Mouse (Mus musculus): Measurements from ENCODE around the gene Phf10. TPM values are rescaled to one million over a fixed set of nuclear protein-coding genes. Genes with fewer than 3 reads are reported as not detected.

Phf10 gene
- polyA plus RNA-seq, 1 experiment = 45.7 TPM

DNA sequence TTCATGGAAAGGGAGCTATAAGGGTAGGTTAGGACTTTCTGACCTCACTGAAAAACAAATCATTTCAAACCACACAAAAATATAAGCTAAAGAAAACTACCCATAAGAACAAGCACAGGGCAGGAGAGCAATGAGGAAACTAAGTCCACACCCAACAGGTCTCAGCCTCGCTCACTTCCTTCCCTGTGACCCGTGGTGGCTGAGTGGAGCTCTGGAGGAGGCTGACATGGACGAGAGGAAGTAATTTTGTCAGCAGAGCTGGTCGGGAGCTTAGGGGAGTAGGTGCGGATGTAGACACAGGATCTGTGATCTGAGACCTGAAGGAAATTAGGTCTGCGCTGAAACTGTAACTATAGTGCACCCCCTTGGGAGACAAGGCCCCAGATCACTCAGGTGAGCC is 39.5 kb downstream of the Phf10 start:
- no peaks in the 10 kb centered on the region for H3K27me3 ChIP-seq (ENCODE audit: control insufficient read depth, insufficient read depth, low read length)
- TF ChIP-seq POLR2A (IDR thresholded peaks at IDR 0.05; ENCODE audit: borderline replicate concordance, insufficient read depth, low read length) (no peak), CTCF (IDR thresholded peaks at IDR 0.05; ENCODE audit: borderline replicate concordance, insufficient read depth, low read depth, low read length) (no peak)
- H3K4me1 ChIP-seq (ENCODE audit: control insufficient read depth, insufficient read depth, low read length) = no peaks in the 10 kb centered on the region
- 73% methylated on average over 6 of the region's 6 CpGs for WGBS
- no peak overlapping the region for H3K4me3 ChIP-seq (replicated peaks; ENCODE audit: insufficient read depth, low read depth, low read length)
- DNase-seq = no peak
- no peak overlapping the region for H3K27ac ChIP-seq (ENCODE audit: insufficient read depth, low read length)

GRCm38 (mm10) chr17:14917866-14918265 is 43.2 kb downstream of the Phf10 start:
- no peak for DNase-seq
- no peak for TF ChIP-seq POLR2A (IDR thresholded peaks at IDR 0.05; ENCODE audit: borderline replicate concordance, insufficient read depth, low read length)
- TF ChIP-seq CTCF (IDR thresholded peaks at IDR 0.05; ENCODE audit: borderline replicate concordance, insufficient read depth, low read depth, low read length) = no peak
- H3K27me3 ChIP-seq (ENCODE audit: control insufficient read depth, insufficient read depth, low read length) = no peaks in the 10 kb centered on the region
- WGBS = 75% methylated on average over 8 of the region's 8 CpGs
- H3K4me3 ChIP-seq (replicated peaks; ENCODE audit: insufficient read depth, low read depth, low read length) = no peak overlapping the region
- no peak overlapping the region for H3K27ac ChIP-seq (ENCODE audit: insufficient read depth, low read length)
- no peaks in the 10 kb centered on the region for H3K4me1 ChIP-seq (ENCODE audit: control insufficient read depth, insufficient read depth, low read length)

DNA sequence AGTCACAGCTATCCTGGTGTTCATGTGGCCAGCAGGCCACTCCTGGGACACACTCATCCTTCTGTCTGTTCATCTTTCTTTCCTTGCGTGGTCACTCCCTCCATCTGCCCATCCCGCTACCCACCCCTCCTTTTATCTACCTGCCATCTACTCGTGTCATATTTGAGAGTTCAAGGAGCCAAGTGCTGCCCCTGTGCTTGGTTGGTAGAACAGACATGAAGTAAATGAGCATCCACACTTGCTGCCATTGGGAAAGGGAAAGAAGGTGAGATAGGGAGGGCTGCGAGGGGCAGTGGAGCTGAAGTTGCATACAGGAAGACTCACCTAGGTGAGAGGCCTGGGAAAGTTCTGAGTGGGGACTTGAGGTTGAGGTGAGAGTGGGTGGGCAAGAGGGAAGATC is 46.7 kb downstream of the Phf10 start:
- H3K27ac ChIP-seq (ENCODE audit: insufficient read depth, low read length) = no peak overlapping the region
- H3K4me3 ChIP-seq (replicated peaks; ENCODE audit: insufficient read depth, low read depth, low read length) = no peak overlapping the region
- TF ChIP-seq CTCF (IDR thresholded peaks at IDR 0.05; ENCODE audit: borderline replicate concordance, insufficient read depth, low read depth, low read length) = no peak
- no peaks in the 10 kb centered on the region for H3K4me1 ChIP-seq (ENCODE audit: control insufficient read depth, insufficient read depth, low read length)
- WGBS = 84% methylated on average over 4 of the region's 4 CpGs
- no peaks in the 10 kb centered on the region for H3K27me3 ChIP-seq (ENCODE audit: control insufficient read depth, insufficient read depth, low read length)
- no peak for DNase-seq

- Histone ChIP-seq H3K4me3 (replicated peaks; ENCODE audit: insufficient read depth, low read depth, low read length) (no peak overlapping the region), H3K27ac (ENCODE audit: insufficient read depth, low read length) (no peak overlapping the region), H3K4me1 (ENCODE audit: control insufficient read depth, insufficient read depth, low read length) (no peaks in the 10 kb centered on the region), H3K27me3 (ENCODE audit: control insufficient read depth, insufficient read depth, low read length) (no peaks in the 10 kb centered on the region)
- no peak for DNase-seq
- TF ChIP-seq POLR2A (IDR thresholded peaks at IDR 0.05; ENCODE audit: borderline replicate concordance, insufficient read depth, low read length) (no peak), CTCF (IDR thresholded peaks at IDR 0.05; ENCODE audit: borderline replicate concordance, insufficient read depth, low read depth, low read length) (no peak)
- 85% methylated on average over 8 of the region's 8 CpGs for WGBS
These were observed 48.1 kb downstream of the Phf10 start for GRCm38 (mm10) chr17:14912981-14913380.

DNA sequence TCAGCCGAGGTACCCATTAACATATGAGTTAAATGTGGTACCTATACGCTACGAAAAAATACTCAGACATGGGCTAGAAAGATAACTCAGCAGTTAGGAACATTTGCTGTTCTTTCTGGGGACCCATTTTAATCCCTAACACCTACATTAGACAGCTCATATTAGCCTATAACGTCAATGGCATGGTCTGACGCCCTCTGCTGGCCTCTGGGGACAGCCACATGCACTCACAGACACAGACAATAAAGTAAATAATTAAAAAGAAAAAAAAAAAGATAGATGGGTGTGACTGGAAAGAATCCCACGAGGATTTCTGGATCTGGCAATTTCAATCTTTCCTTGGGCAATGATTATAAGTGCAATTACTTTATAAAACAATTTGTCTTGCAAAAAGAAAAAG is 48.7 kb downstream of the Phf10 start:
- no peak for DNase-seq
- H3K4me1 ChIP-seq (ENCODE audit: control insufficient read depth, insufficient read depth, low read length) = no peaks in the 10 kb centered on the region
- no peaks in the 10 kb centered on the region for H3K27me3 ChIP-seq (ENCODE audit: control insufficient read depth, insufficient read depth, low read length)
- TF ChIP-seq CTCF (IDR thresholded peaks at IDR 0.05; ENCODE audit: borderline replicate concordance, insufficient read depth, low read depth, low read length) (no peak), POLR2A (IDR thresholded peaks at IDR 0.05; ENCODE audit: borderline replicate concordance, insufficient read depth, low read length) (no peak)
- no peak overlapping the region for H3K27ac ChIP-seq (ENCODE audit: insufficient read depth, low read length)
- WGBS = 52% methylated on average over 6 of the region's 6 CpGs
- no peak overlapping the region for H3K4me3 ChIP-seq (replicated peaks; ENCODE audit: insufficient read depth, low read depth, low read length)

DNA sequence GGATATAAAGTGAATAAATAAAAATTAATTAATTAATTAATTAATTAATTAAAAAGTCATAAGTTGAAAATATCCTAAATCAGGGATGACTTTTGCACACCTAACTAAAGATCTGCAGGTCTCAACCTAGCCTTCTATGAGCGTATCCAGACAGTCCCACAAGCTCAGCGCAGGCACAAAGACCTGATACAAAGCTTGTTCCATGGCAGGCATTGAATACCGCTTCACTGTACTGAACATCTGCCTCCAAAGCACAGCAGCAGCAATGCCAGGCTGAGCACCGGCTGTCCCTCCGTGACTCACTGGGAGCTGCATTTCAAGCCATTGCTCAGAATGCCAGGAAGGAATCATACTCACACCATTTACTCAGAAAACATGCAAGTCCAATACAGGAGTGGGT is 50.3 kb downstream of the Phf10 start:
- TF ChIP-seq CTCF (IDR thresholded peaks at IDR 0.05; ENCODE audit: borderline replicate concordance, insufficient read depth, low read depth, low read length) (no peak), POLR2A (IDR thresholded peaks at IDR 0.05; ENCODE audit: borderline replicate concordance, insufficient read depth, low read length) (no peak)
- H3K27ac ChIP-seq (ENCODE audit: insufficient read depth, low read length) = no peak overlapping the region
- no peak for DNase-seq
- H3K27me3 ChIP-seq (ENCODE audit: control insufficient read depth, insufficient read depth, low read length) = no peaks in the 10 kb centered on the region
- H3K4me3 ChIP-seq (replicated peaks; ENCODE audit: insufficient read depth, low read depth, low read length) = no peak overlapping the region
- H3K4me1 ChIP-seq (ENCODE audit: control insufficient read depth, insufficient read depth, low read length) = no peaks in the 10 kb centered on the region
- WGBS = 78% methylated on average over 5 of the region's 5 CpGs

GRCm38 (mm10) chr17:14909331-14909730 is 51.7 kb downstream of the Phf10 start:
- H3K27ac ChIP-seq (ENCODE audit: insufficient read depth, low read length) = no peak overlapping the region
- TF ChIP-seq CTCF (IDR thresholded peaks at IDR 0.05; ENCODE audit: borderline replicate concordance, insufficient read depth, low read depth, low read length) (no peak), POLR2A (IDR thresholded peaks at IDR 0.05; ENCODE audit: borderline replicate concordance, insufficient read depth, low read length) (no peak)
- H3K4me1 ChIP-seq (ENCODE audit: control insufficient read depth, insufficient read depth, low read length) = no peaks in the 10 kb centered on the region
- WGBS = 87% methylated on average over 5 of the region's 5 CpGs
- no peak overlapping the region for H3K4me3 ChIP-seq (replicated peaks; ENCODE audit: insufficient read depth, low read depth, low read length)
- H3K27me3 ChIP-seq (ENCODE audit: control insufficient read depth, insufficient read depth, low read length) = no peaks in the 10 kb centered on the region
- DNase-seq = no peak

DNA sequence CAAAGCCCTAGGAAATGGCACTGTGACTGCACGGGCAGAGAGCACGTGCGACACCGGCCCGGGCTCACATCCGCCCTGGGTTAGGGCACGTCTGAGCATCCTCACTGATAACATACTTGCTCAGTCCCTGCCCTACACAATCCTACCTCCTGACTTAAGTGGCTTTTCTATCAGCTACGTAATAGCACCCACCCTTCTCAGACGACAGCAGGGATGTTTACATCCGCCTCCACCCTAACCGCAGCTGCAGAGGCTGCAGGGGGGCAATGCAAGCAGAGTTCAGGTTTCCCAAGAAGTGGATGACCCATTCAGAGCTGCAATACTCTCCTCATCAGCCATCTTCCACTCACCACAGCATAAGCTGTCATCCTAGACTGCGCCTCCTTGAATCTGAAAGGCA is 53.9 kb downstream of the Phf10 start:
- H3K4me1 ChIP-seq (ENCODE audit: control insufficient read depth, insufficient read depth, low read length) = no peaks in the 10 kb centered on the region
- H3K27ac ChIP-seq (ENCODE audit: insufficient read depth, low read length) = no peak overlapping the region
- H3K27me3 ChIP-seq (ENCODE audit: control insufficient read depth, insufficient read depth, low read length) = no peaks in the 10 kb centered on the region
- no peak overlapping the region for H3K4me3 ChIP-seq (replicated peaks; ENCODE audit: insufficient read depth, low read depth, low read length)
- TF ChIP-seq POLR2A (IDR thresholded peaks at IDR 0.05; ENCODE audit: borderline replicate concordance, insufficient read depth, low read length) (no peak), CTCF (IDR thresholded peaks at IDR 0.05; ENCODE audit: borderline replicate concordance, insufficient read depth, low read depth, low read length) (no peak)
- 85% methylated on average over 12 of the region's 12 CpGs for WGBS
- no peak for DNase-seq

Data from cerebellum, adult 2 months (tissue).